Mouse (Mus musculus) CH12.LX (cell line): ENCODE results near the gene H2-Q1. TPM values are rescaled to one million over a fixed set of nuclear protein-coding genes. Genes with fewer than 3 reads are reported as not detected.
"Not testable (repeated sequence)": the region's sequence is repeated elsewhere in the genome, so short reads cannot be mapped to it uniquely, and the experiment has no call there.

Experiments used
- DNase-seq: peaks from one replicate; pipeline ENCODE4 v3.0.0-alpha.2; 2013; ENCODE audit errors: extremely low read depth
- H3K27ac ChIP-seq: 2 replicates; pipeline ENCODE4 v1.5.1; 2012; ENCODE audit warnings: low read depth, mild to moderate bottlenecking, control low read depth, moderate library complexity; ENCODE audit not compliant: insufficient read depth
- H3K27me3 ChIP-seq: replicated peaks from 2 replicates; pipeline ENCODE3; 2012; ENCODE audit warnings: inconsistent platforms
- H3K36me3 ChIP-seq, 2 experiments: replicated peaks in 1 of 2; 2 replicates each; pipeline versions ENCODE3 to v1.6.1; 2012; ENCODE audit warnings: inconsistent platforms in 1 of 2, low read length in 1 of 2, mild to moderate bottlenecking in 1 of 2, mixed read lengths in 1 of 2, moderate library complexity in 1 of 2; ENCODE audit not compliant: control insufficient read depth in 1 of 2, insufficient read depth in 1 of 2
- H3K4me1 ChIP-seq, 2 experiments: 2 replicates each; pipeline ENCODE4 v1.6.1; 2012; ENCODE audit warnings: inconsistent platforms in 1 of 2, moderate library complexity in 1 of 2; ENCODE audit not compliant: insufficient read depth in 2 of 2, control insufficient read depth in 1 of 2
- H3K4me2 ChIP-seq: 2 replicates; pipeline ENCODE4 v1.6.1; 2012; ENCODE audit warnings: low read depth, mild to moderate bottlenecking, control low read depth; ENCODE audit not compliant: poor library complexity, insufficient read depth, severe bottlenecking
- H3K4me3 ChIP-seq, 3 experiments: fragments of 150-350 bp in 1 of 3; sonication (generic) in 1 of 3; replicated peaks in 1 of 3; 2 replicates each; pipeline versions ENCODE3 to v1.5.1; 2011 to 2012; ENCODE audit warnings: low read depth in 2 of 3, low read length in 2 of 3, mild to moderate bottlenecking in 2 of 3, moderate library complexity in 2 of 3, control low read depth in 1 of 3, improper control_type of control experiment in 1 of 3, inconsistent platforms in 1 of 3, mixed read lengths in 1 of 3; ENCODE audit not compliant: poor library complexity in 1 of 3
- H3K79me2 ChIP-seq: replicated peaks from 2 replicates; pipeline ENCODE4 v1.6.1; 2012; ENCODE audit warnings: mild to moderate bottlenecking, moderate library complexity; ENCODE audit not compliant: control insufficient read depth, poor library complexity, insufficient read depth, severe bottlenecking; ENCODE audit errors: extremely low read depth
- H3K9ac ChIP-seq: 2 replicates; pipeline ENCODE4 v1.6.1; 2012; ENCODE audit warnings: low read depth, mild to moderate bottlenecking, control low read depth, moderate library complexity; ENCODE audit not compliant: insufficient read depth
- H3K9me3 ChIP-seq: replicated peaks from 2 replicates; pipeline ENCODE3; 2012; ENCODE audit warnings: low read length, inconsistent platforms, mixed read lengths
- CHD2 ChIP-seq: IDR thresholded peaks from 2 replicates; pipeline ENCODE4 v1.6.1; 2011; ENCODE audit warnings: low read length, improper control_type of control experiment
- CTCF ChIP-seq, 2 experiments: IDR thresholded peaks in 1 of 2; conservative IDR thresholded peaks in 1 of 2; 2 replicates each; pipeline ENCODE4 v1.5.1; 2011 to 2012; ENCODE audit warnings: low read depth in 2 of 2, low read length in 2 of 2, improper control_type of control experiment in 1 of 2, inconsistent platforms in 1 of 2, mild to moderate bottlenecking in 1 of 2, moderate library complexity in 1 of 2
- IRF4 ChIP-seq: IDR thresholded peaks from 2 replicates; pipeline ENCODE4 v1.6.1; 2014; ENCODE audit warnings: low read depth, mild to moderate bottlenecking, inconsistent platforms, low read length, improper control_type of control experiment
- JUN ChIP-seq: IDR thresholded peaks from 2 replicates; pipeline ENCODE4 v1.6.1; 2011; ENCODE audit warnings: low read depth, mild to moderate bottlenecking, low read length, improper control_type of control experiment, moderate library complexity; ENCODE audit not compliant: insufficient read depth
- MAZ ChIP-seq: IDR thresholded peaks from 2 replicates; pipeline ENCODE4 v1.6.1; 2012; ENCODE audit warnings: low read depth, mild to moderate bottlenecking, inconsistent platforms, low read length, improper control_type of control experiment, moderate library complexity
- MEF2A ChIP-seq: IDR thresholded peaks from 2 replicates; pipeline ENCODE4 v1.6.1; 2014; ENCODE audit warnings: low read depth, mild to moderate bottlenecking, inconsistent platforms, low read length, improper control_type of control experiment, borderline replicate concordance
- MYC ChIP-seq: IDR thresholded peaks from 2 replicates; pipeline ENCODE4 v1.6.1; 2011; ENCODE audit warnings: low read depth, mild to moderate bottlenecking, improper control_type of control experiment, low read length
- POLR2A ChIP-seq: IDR thresholded peaks from 2 replicates; pipeline ENCODE4 v1.6.1; 2011; ENCODE audit warnings: low read depth, mild to moderate bottlenecking, improper control_type of control experiment, low read length
- RAD21 ChIP-seq: IDR thresholded peaks from 2 replicates; pipeline ENCODE4 v1.6.1; 2011; ENCODE audit warnings: low read depth, mild to moderate bottlenecking, low read length, improper control_type of control experiment, moderate library complexity
- SIN3A ChIP-seq: IDR thresholded peaks from 2 replicates; pipeline ENCODE4 v1.6.1; 2012; ENCODE audit warnings: low read length, improper control_type of control experiment, inconsistent platforms
- SMC3 ChIP-seq: IDR thresholded peaks from 2 replicates; pipeline ENCODE4 v1.6.1; 2011; ENCODE audit warnings: low read depth, low read length, improper control_type of control experiment
- TCF12 ChIP-seq: IDR thresholded peaks from 2 replicates; pipeline ENCODE4 v1.6.1; 2014; ENCODE audit warnings: low read depth, mild to moderate bottlenecking, inconsistent platforms, low read length, improper control_type of control experiment
- USF1 ChIP-seq: IDR thresholded peaks from 2 replicates; pipeline ENCODE4 v1.6.1; 2014; ENCODE audit warnings: low read depth, mild to moderate bottlenecking, inconsistent platforms, low read length, improper control_type of control experiment
- ZMIZ1 ChIP-seq: IDR thresholded peaks from 2 replicates; pipeline ENCODE4 v1.6.1; 2012; ENCODE audit warnings: low read depth, mild to moderate bottlenecking, inconsistent platforms, low read length, improper control_type of control experiment
- dilution Hi-C: fragments of 300-500 bp; cut with MboI; formaldehyde crosslinking; loops from 2 replicates; pipeline ENCODE4 v1.14.3; 2020; ENCODE audit warnings: low sequenced_read_pairs; ENCODE audit not compliant: extremely low pct_unique_long_range_greater_than_20kb, extremely low pct_ligation_motif_present
- in situ Hi-C: fragments of 300-500 bp; cut with MboI; formaldehyde crosslinking; loops from 3 replicates; pipeline ENCODE4 v1.14.3; 2019; ENCODE audit warnings: low sequenced_read_pairs, low pct_ligation_motif_present, low pct_unique_long_range_greater_than_20kb, mixed read lengths
- polyA plus RNA-seq: library from polyadenylated mRNA; unstranded; fragments of >175 nt; gene quantifications from 2 replicates; pipeline ENCODE4 v1.2.1, GENCODE M21; 2012; ENCODE audit warnings: low read depth; ENCODE audit not compliant: insufficient read length
- total RNA-seq, 2 experiments: library from RNA; depleted of rRNA; stranded (reverse); fragments of 300-350 nt in 1 of 2; fragments of >200 nt in 1 of 2; gene quantifications; 2 replicates each; pipeline ENCODE4 v1.2.3; 2012 to 2014

The H2-Q1 gene
- total and polyA plus RNA-seq, 3 experiments = 2.4 to 31.8 (median 13.9) TPM

GRCm38 (mm10) chr17:35318671-35319070 lies 1.5 kb upstream of the H2-Q1 start:
- Histone ChIP-seq H3K4me2 (no peak overlapping the region), H3K9me3 (no peaks in the 10 kb centered on the region), H3K9ac (no peak overlapping the region), H3K27ac (no peak overlapping the region), H3K27me3 (peaks cover 18% of the 10 kb centered on the region), H3K36me3 (no peaks in the 10 kb centered on the region), H3K79me2 (no peaks in the 10 kb centered on the region), H3K4me1 (no peaks in the 10 kb centered on the region), H3K4me3 (no peak overlapping the region)
- TF ChIP-seq CHD2 = no peak
- TF ChIP-seq MAZ = no peak
- TF ChIP-seq TCF12 = no peak
- no peak for TF ChIP-seq MYC
- no peak for TF ChIP-seq ZMIZ1
- TF ChIP-seq IRF4 = no peak
- TF ChIP-seq SIN3A = no peak
- no peak for TF ChIP-seq POLR2A
- no peak for TF ChIP-seq MEF2A
- TF ChIP-seq USF1 = no peak
- no peak for TF ChIP-seq JUN
- in situ Hi-C loops = no loop called here
- dilution Hi-C loops = no loop called here
- no peak for DNase-seq

GRCm38 (mm10) chr17:35325124-35325523 lies 4.9 kb downstream of the H2-Q1 start:
- peak in 1 of 2 experiments; percentile 52; a peak in 2 of 4 replicates for TF ChIP-seq CTCF (conservative IDR thresholded peaks at IDR 0.05 in 1 of 2, IDR thresholded peaks at IDR 0.05 in 1 of 2; ENCODE audit: low read depth in 2 of 2, low read length in 2 of 2)
- TF ChIP-seq RAD21 = peak; percentile 25
- peak; percentile 25 for TF ChIP-seq SMC3
- H3K79me2 ChIP-seq, H3K4me3 ChIP-seq, H3K4me2 ChIP-seq, DNase-seq, H3K27ac ChIP-seq, H3K9ac ChIP-seq, dilution Hi-C loops, H3K4me1 ChIP-seq, H3K36me3 ChIP-seq, H3K9me3 ChIP-seq: not testable (repeated sequence)
- in situ Hi-C loops = loop anchor here (10.0 kb wide), 1 partner anchor 760 kb away; no protein-coding TSS in a partner anchor
- peaks cover 13% of the 10 kb centered on the region for H3K27me3 ChIP-seq

GRCm38 (mm10) chr17:35326000-35326399 lies 5.8 kb downstream of the H2-Q1 start:
- dilution Hi-C loops, H3K4me3 ChIP-seq, H3K36me3 ChIP-seq, H3K27me3 ChIP-seq, DNase-seq, H3K9ac ChIP-seq, H3K79me2 ChIP-seq, H3K4me1 ChIP-seq, H3K27ac ChIP-seq, H3K9me3 ChIP-seq, H3K4me2 ChIP-seq: not testable (repeated sequence)
- in situ Hi-C loops = loop anchor here (10.0 kb wide), 1 partner anchor 759 kb away; no protein-coding TSS in a partner anchor

GRCm38 (mm10) chr17:35329714-35330113 lies 9.5 kb downstream of the H2-Q1 start:
- dilution Hi-C loops, H3K9ac ChIP-seq, H3K9me3 ChIP-seq, H3K79me2 ChIP-seq, H3K4me3 ChIP-seq, H3K27ac ChIP-seq, DNase-seq, H3K4me2 ChIP-seq, H3K36me3 ChIP-seq, H3K27me3 ChIP-seq, H3K4me1 ChIP-seq: not testable (repeated sequence)
- in situ Hi-C loops = loop anchor here (10.0 kb wide), 1 partner anchor 755 kb away; no protein-coding TSS in a partner anchor

GRCm38 (mm10) chr17:35331546-35331945 lies 11.3 kb downstream of the H2-Q1 start:
- H3K27me3 ChIP-seq, H3K4me2 ChIP-seq, H3K9me3 ChIP-seq, in situ Hi-C loops, H3K79me2 ChIP-seq, H3K4me1 ChIP-seq, H3K27ac ChIP-seq, H3K9ac ChIP-seq, H3K4me3 ChIP-seq, dilution Hi-C loops, DNase-seq, H3K36me3 ChIP-seq: not testable (repeated sequence)
